Mouse (Mus musculus) liver, postnatal 0 days (tissue): Measurements from ENCODE around the gene Olfr533.

Source experiments
- CTCF ChIP-seq: sonication (generic); IDR thresholded peaks from 2 replicates; pipeline ENCODE4 v1.5.1; 2016; ENCODE audit warnings: antibody characterized with exemption, low read depth
- EP300 ChIP-seq: IDR thresholded peaks from 2 replicates; pipeline ENCODE4 v1.6.1; 2016; ENCODE audit warnings: antibody characterized with exemption, low read depth, mild to moderate bottlenecking

DNA sequence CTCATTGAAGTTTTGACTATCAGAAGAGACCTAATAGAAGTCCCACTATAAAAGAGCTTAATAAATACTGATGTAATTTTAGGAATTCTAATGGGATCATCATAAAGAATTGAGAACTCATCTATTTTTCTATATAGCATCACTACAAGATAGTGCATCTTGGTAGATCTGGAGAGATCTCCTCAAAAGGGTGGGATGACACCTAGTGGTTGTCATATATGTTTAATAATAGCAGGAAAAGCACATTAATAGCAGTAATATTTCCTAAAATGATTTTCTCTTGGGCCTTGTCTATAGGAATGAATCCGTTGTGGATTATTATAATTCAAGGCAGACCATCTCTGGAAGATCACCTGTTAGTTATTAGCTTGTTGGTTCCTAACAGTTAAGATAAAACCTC, 20.0 kb upstream of the Olfr533 start:
- TF ChIP-seq CTCF (no peak), EP300 (no peak)
